Mouse (Mus musculus): ENCODE results near the gene Adh7.

Adh7 gene

GRCm38 (mm10) chr3:138254205-138254604 is 36.6 kb downstream of the Adh7 start:
- no peak for DNase-seq (ENCODE audit: low spot score in 2 of 2)

DNA sequence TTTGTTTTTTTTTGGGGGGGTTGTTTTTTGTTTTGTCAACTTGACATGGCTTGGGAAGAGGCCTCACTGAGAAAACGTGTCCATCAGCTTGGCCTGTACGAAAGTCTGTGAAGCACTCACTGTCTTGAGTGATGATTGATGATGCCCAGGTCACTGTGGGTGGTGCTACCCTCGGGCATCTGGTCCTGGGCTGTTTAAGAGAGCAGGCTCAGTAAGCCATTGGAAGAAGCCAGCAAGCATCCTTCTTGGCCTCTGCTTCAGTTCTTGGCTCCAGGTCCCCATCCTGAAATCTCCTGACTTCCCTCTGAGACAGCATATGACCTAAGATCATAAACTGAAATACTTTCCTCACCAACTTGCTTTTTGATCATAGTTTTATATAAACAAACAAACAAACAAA is 37.8 kb downstream of the Adh7 start:
- no peak for DNase-seq (ENCODE audit: low spot score in 2 of 2)

DNA sequence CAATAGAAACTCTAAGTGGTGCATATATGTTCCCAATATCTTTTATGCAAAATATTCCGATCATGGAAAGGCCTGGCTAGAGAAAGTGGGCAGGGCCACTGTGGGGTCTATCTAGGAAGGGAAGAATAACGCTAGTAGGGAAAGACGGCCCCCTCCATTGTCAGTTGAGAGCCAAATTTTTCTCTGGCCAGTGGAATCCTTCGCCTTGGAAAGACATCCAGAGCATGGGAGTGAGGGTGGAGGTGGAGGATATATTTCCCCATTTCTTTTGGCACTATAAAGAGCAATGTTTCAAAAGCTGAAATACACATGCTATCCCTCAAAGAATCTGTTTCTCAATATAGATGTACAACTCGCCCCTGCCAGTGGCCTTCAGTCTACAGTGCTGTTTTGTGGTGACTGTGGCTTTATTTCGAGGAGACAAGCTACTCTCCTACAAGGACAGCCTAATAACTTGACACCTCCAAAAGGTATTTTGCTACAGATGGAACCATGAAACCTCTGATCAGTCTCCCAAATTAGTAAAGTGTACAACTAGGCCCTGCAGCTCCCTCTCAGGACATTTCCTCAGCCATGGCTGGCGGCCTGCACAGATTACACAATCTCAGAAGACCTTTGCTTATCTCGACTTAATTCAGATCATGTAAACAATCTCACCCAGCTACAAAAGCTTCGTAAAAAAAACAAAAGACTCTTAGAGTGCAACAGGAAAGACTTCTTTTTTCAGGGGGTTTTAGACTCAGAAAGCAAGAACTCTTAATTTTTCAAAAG is 38.4 kb downstream of the Adh7 start:
- no peak for DNase-seq (ENCODE audit: low spot score in 2 of 2)

DNA sequence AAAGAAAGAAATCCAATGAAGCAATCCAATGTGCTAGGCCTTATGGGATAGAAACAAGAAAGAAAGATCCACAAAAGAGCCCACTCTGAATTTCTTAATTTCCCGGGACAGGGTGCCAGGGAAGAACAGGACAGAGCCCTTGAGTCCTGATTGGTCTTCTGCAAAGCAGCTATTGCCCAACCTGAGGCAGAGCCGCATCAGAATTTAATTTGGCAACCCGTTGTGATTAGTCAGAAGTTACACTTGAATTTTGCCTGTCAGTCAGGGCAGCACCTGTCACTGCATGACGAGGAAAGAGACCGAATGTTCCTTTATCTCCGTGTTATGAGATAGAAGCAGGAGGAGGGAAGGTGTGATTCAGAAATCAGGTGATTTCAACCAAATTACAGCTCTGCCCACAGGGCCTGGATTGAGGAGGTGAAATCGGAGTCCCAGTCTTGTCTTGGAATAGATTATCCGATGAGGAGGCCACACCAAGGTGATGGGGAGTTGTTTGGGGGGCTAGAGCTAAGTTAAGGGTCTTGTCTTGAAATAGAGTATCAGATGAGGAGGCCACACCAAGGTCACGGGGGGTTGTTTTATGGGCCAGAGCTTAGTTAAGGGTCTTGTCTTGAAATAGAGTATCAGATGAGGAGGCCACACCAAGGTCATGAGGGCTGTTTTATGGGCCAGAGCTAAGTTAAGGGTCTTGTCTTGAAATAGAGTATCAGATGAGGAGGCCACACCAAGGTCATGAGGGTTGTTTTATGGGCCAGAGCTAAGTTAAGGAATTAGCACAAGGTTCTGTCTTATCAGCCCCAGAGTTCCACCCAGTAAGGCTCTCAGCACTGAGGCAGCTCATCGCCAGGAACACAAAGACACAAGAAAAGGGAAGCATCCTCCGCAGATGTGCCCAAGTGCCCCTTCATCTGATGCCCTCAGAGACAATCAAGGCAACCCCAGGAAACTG is 43.4 kb downstream of the Adh7 start, which contains the start of gene Adh1:
Gene Adh1, plus strand, starts transcription at position 271 of the 949 bp plus-strand sequence.
- no peak for DNase-seq (ENCODE audit: low spot score in 2 of 2)

GRCm38 (mm10) chr3:138262568-138262967 is 45.0 kb downstream of the Adh7 start:
- no peak for DNase-seq (ENCODE audit: low spot score in 2 of 2)

DNA sequence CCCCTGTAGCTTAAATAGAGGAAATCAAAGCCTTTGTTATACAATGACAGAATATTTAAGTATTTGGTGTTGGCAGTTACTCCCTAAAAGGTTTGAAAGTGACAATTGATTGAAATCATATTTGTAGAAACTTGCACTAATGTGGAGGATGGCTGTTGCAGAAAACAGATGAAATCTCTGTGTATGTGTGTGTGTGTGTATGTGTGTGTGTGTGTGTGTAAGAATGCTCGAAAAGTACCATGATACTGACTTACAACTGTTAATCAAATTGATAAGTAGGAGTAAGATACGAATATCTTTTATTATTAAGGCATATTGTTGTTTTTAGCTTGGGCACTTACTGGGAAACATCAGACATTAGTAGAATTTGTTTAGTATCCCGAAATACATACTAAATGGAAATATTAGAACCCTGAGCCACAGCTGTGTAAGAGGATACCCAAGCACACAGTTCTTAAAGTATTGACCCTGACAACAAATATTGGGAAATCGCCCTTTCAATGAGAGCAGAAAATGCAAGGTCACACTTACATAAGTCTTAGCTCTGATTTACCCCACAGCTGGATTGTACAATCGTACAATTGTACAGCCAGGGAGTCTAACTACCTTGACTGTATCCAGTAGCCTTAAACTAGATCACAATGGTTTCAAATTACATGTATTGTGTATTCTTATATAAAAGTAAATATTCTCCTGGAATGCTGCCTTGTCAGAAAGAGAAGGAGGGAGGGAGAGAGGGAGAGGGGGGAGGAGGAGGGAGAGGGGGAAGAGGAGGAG is 45.8 kb downstream of the Adh7 start:
- DNase-seq (ENCODE audit: low spot score in 2 of 2), result no peak

DNA sequence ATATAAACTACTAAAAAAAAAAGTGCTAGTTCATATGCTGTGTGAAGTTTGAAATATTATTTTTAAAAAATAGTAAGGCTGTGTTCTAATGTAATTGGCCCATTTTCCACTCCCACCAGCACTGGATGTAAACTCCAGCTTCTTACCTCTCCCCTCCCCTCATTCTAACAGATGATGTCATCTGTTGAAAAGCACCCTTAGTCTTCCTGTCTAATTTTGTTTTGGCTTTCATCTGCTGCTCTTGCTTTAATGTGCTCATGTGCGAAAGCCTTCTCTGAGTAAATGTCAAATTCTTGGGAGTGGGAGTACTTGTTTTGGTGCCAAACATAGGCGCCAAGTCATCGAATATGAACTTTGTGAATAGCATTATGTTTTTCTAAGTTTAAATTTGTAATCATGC is 47.1 kb downstream of the Adh7 start:
- no peak for DNase-seq (ENCODE audit: low spot score in 2 of 2)

GRCm38 (mm10) chr3:138270507-138270906 is 52.9 kb downstream of the Adh7 start:
- no peak for DNase-seq (ENCODE audit: low spot score in 2 of 2)

DNA sequence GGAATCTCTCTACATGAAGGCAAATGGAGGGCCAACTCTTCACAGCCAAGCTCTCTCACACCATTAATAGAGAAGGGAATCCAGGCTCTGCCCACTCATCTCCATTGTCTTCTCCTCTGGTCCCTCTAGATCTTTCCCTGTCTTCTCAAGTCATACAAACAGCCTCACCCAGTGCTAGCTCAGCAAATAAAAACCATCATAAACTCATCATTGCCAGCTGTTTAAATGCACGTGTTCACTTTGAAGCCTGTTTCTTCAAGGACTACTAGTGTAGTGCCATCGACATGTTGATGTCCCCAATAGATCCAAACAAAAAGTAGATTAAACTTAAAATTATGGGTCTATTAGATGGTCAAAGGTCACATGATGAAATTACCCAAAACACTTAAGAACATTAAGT is 53.7 kb downstream of the Adh7 start:
- no peak for DNase-seq (ENCODE audit: low spot score in 2 of 2)

DNA sequence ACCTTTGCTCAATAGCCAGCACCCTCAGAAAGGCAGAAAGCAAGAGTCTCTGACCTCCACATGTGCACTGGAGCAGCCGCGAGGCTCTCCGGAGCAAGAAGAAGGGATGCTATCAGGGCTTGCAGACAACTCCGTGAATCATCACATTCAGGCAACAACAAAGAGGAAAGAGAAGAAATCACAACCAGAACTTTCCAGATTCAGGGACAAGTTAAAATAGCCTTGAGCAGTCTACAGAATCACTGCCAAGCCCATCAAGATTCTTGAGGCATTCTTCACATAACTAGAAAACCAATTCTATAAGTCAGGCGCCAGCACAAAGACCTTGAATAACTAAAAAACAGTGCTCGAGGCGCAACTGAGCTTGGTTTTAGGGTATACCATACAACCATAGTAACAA is 55.5 kb downstream of the Adh7 start:
- DNase-seq (ENCODE audit: low spot score in 2 of 2), result no peak

- no peak for DNase-seq (ENCODE audit: low spot score in 2 of 2)
Observed at GRCm38 (mm10) chr3:138275100-138275499, 57.5 kb downstream of the Adh7 start.

GRCm38 (mm10) chr3:138282556-138282955 is 65.0 kb downstream of the Adh7 start:
- DNase-seq (ENCODE audit: low spot score in 2 of 2), result no peak

All from cerebellum, postnatal 4 days (tissue).